Mouse (Mus musculus) erythroblast, embryonic 14.5 days (primary cell): ENCODE measurements around the gene 6430548M08Rik. TPM values are rescaled to one million over a fixed set of nuclear protein-coding genes. Genes with fewer than 3 reads are reported as not detected.

Experiments
- H3K27me3 ChIP-seq: 2 replicates; pipeline ENCODE4 v1.6.1; 2012; ENCODE audit warnings: inconsistent platforms; ENCODE audit not compliant: control insufficient read depth
- H3K36me3 ChIP-seq: 2 replicates; pipeline ENCODE4 v1.6.1; 2012; ENCODE audit warnings: mild to moderate bottlenecking, inconsistent platforms; ENCODE audit not compliant: control insufficient read depth
- H3K4me1 ChIP-seq: 2 replicates; pipeline ENCODE4 v1.6.1; 2012; ENCODE audit warnings: inconsistent platforms; ENCODE audit not compliant: control insufficient read depth
- H3K4me3 ChIP-seq: replicated peaks from 2 replicates; pipeline ENCODE3; 2012; ENCODE audit warnings: moderate library complexity, mild to moderate bottlenecking, inconsistent platforms
- H3K9me3 ChIP-seq: 2 replicates; pipeline ENCODE4 v1.6.1; 2012; ENCODE audit warnings: low read length, inconsistent platforms, mixed read lengths; ENCODE audit not compliant: control insufficient read depth
- GATA1 ChIP-seq: IDR thresholded peaks from 2 replicates; pipeline ENCODE4 v1.6.1; 2012; ENCODE audit warnings: low read length, inconsistent platforms, mixed read lengths
- TAL1 ChIP-seq: IDR thresholded peaks from 3 replicates; pipeline ENCODE4 v1.6.1; 2012; ENCODE audit warnings: low read length, inconsistent platforms, mixed read lengths
- polyA plus RNA-seq: library from polyadenylated mRNA; stranded (reverse); fragments of >175 nt; gene quantifications from 2 replicates; pipeline ENCODE4 v1.2.3, GENCODE M21; 2012

6430548M08Rik gene
- polyA plus RNA-seq, 1 experiment, result 0.01 TPM

GRCm38 (mm10) chr8:120129547-120129946, 15.6 kb downstream of the 6430548M08Rik start:
- Histone ChIP-seq H3K36me3 (no peaks in the 10 kb centered on the region), H3K4me3 (no peak overlapping the region), H3K27me3 (peaks cover 18% of the 10 kb centered on the region), H3K9me3 (0 out of 2 replicates have a peak, but pooled peaks cover 2% of the 10 kb centered on the region), H3K4me1 (no peaks in the 10 kb centered on the region)
- TF ChIP-seq GATA1 (no peak), TAL1 (no peak)

- H3K4me1 ChIP-seq, result no peaks in the 10 kb centered on the region
- 0 out of 2 replicates have a peak, but pooled peaks cover 2% of the 10 kb centered on the region for H3K9me3 ChIP-seq
- no peaks in the 10 kb centered on the region for H3K36me3 ChIP-seq
- H3K4me3 ChIP-seq, result no peak overlapping the region
- TF ChIP-seq GATA1 (no peak), TAL1 (no peak)
- H3K27me3 ChIP-seq, result peaks cover 18% of the 10 kb centered on the region
Observed at GRCm38 (mm10) chr8:120131158-120131557, 17.2 kb downstream of the 6430548M08Rik start.

GRCm38 (mm10) chr8:120133169-120133568, 19.2 kb downstream of the 6430548M08Rik start:
- no peaks in the 10 kb centered on the region for H3K36me3 ChIP-seq
- no peak for TF ChIP-seq TAL1
- TF ChIP-seq GATA1, result no peak
- peaks cover 3% of the 10 kb centered on the region; the same call in 1 of the 2 replicates for H3K27me3 ChIP-seq
- H3K4me1 ChIP-seq, result no peaks in the 10 kb centered on the region
- H3K9me3 ChIP-seq, result 0 out of 2 replicates have a peak, but pooled peaks cover 2% of the 10 kb centered on the region
- H3K4me3 ChIP-seq, result no peak overlapping the region

GRCm38 (mm10) chr8:120135687-120136086, 21.7 kb downstream of the 6430548M08Rik start:
- TF ChIP-seq GATA1, result no peak
- no peak for TF ChIP-seq TAL1
- no peaks in the 10 kb centered on the region for H3K9me3 ChIP-seq
- no peaks in the 10 kb centered on the region for H3K36me3 ChIP-seq
- H3K27me3 ChIP-seq, result peaks cover 3% of the 10 kb centered on the region; the same call in 1 of the 2 replicates
- no peaks in the 10 kb centered on the region for H3K4me1 ChIP-seq
- H3K4me3 ChIP-seq, result no peak overlapping the region

- no peak for TF ChIP-seq GATA1
- TF ChIP-seq TAL1, result no peak
- Histone ChIP-seq H3K27me3 (peaks cover 3% of the 10 kb centered on the region; the same call in 1 of the 2 replicates), H3K4me3 (no peak overlapping the region), H3K9me3 (no peaks in the 10 kb centered on the region), H3K36me3 (no peaks in the 10 kb centered on the region), H3K4me1 (no peaks in the 10 kb centered on the region)
Observed at GRCm38 (mm10) chr8:120136618-120137017, 22.7 kb downstream of the 6430548M08Rik start.

GRCm38 (mm10) chr8:120138958-120139357, 25.0 kb downstream of the 6430548M08Rik start:
- H3K9me3 ChIP-seq, result no peaks in the 10 kb centered on the region
- peaks cover 3% of the 10 kb centered on the region; the same call in 1 of the 2 replicates for H3K27me3 ChIP-seq
- no peak for TF ChIP-seq TAL1
- TF ChIP-seq GATA1, result no peak
- no peak overlapping the region for H3K4me3 ChIP-seq
- no peaks in the 10 kb centered on the region for H3K36me3 ChIP-seq
- no peaks in the 10 kb centered on the region for H3K4me1 ChIP-seq

GRCm38 (mm10) chr8:120140769-120141168, 26.8 kb downstream of the 6430548M08Rik start:
- H3K4me3 ChIP-seq, result no peak overlapping the region
- no peaks in the 10 kb centered on the region for H3K36me3 ChIP-seq
- H3K4me1 ChIP-seq, result no peaks in the 10 kb centered on the region
- no peaks in the 10 kb centered on the region for H3K9me3 ChIP-seq
- H3K27me3 ChIP-seq, result peaks cover 2% of the 10 kb centered on the region; the same call in 1 of the 2 replicates
- TF ChIP-seq GATA1 (no peak), TAL1 (no peak)

DNA sequence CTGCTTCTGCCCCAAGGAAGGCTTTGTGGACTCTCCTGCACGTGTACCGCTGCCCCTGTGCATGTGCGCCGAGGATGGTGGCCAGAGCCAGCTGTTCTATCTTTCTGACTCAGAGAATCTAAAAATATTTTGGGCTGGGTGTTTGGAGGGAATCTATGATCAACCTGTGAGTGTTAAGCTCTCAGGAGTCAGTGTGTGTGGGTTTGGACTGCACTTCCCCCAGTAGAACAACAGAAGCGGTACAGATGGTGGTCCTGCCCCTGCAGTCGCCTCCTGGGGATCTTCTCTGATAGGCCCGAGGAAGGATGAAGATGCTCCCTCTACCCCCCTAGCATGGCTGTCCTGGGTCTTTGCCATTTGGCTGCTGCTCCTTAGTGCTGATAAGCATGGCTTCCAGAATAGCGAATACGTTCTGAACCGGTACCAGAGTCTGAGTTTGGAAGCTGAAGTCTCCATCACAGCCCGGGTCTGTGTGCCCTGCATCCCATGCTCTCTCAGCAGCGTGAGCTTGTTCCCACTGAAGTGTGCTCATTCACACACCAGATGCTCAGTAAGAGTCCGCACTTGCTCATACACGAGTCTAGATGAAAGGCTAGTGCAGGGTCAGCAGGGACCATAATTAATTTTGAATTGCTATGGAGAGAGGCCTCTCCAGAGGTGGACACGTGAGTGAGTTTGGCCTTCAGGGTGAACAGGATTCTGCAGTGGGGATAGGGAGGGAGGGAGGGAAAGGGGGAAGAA, 30.1 kb downstream of the 6430548M08Rik start:
- Histone ChIP-seq H3K36me3 (no peaks in the 10 kb centered on the region), H3K4me1 (no peaks in the 10 kb centered on the region), H3K27me3 (no peaks in the 10 kb centered on the region)

GRCm38 (mm10) chr8:120144652-120145301, 30.8 kb downstream of the 6430548M08Rik start:
- H3K4me1 ChIP-seq, result no peaks in the 10 kb centered on the region
- H3K9me3 ChIP-seq, result no peaks in the 10 kb centered on the region
- H3K27me3 ChIP-seq, result no peaks in the 10 kb centered on the region
- no peaks in the 10 kb centered on the region for H3K36me3 ChIP-seq
- TF ChIP-seq GATA1 (no peak), TAL1 (no peak)
- H3K4me3 ChIP-seq, result no peak overlapping the region

More for the DNA sequence above, 30.1 kb downstream of the 6430548M08Rik start:
- Histone ChIP-seq H3K4me3 (no peak overlapping the region), H3K9me3 (no peaks in the 10 kb centered on the region)
- TF ChIP-seq GATA1 (no peak), TAL1 (no peak)
